Mouse (Mus musculus) 3134 (cell line): Measurements from ENCODE around the gene Lrrk2.
"Not testable (repeated sequence)": the region's sequence is repeated elsewhere in the genome, so short reads cannot be mapped to it uniquely, and the experiment has no call there.

ENCODE experiments used
- DNase-seq: peaks from one replicate; pipeline ENCODE4 v3.0.0-alpha.2; 2011; ENCODE audit warnings: low spot score; ENCODE audit not compliant: insufficient read length; ENCODE audit errors: extremely low read depth

Lrrk2 gene

GRCm38 (mm10) chr15:91788338-91788737 is 115.4 kb downstream of the Lrrk2 start:
- no peak for DNase-seq

GRCm38 (mm10) chr15:91806463-91806862 is 133.5 kb downstream of the Lrrk2 start:
- DNase-seq: no peak

GRCm38 (mm10) chr15:91835319-91835718 is 162.3 kb downstream of the Lrrk2 start:
- no peak for DNase-seq

DNA sequence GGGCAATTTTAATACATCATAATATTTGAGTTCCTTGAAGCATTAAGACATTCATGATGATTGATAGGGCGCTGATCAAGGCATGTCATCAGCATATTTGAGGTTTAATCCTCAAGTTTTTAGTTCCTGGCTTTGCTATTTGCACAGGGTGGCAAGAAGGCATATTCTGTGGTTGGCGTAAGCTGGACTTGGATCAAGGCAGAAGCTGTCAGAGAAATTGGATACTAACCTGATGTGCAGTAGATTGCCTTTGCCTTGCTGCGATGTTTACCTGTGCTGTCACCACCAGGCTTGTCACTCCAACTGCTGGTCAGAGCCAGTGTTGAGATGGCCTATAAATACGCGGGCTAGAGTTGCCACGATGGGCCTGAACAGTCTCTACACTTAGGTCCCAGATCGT is 165.0 kb downstream of the Lrrk2 start, which contains the start of gene Smgc:
Gene Smgc, plus strand, starts transcription at position 301 of the 400 bp plus-strand sequence.
- DNase-seq: no peak

DNA sequence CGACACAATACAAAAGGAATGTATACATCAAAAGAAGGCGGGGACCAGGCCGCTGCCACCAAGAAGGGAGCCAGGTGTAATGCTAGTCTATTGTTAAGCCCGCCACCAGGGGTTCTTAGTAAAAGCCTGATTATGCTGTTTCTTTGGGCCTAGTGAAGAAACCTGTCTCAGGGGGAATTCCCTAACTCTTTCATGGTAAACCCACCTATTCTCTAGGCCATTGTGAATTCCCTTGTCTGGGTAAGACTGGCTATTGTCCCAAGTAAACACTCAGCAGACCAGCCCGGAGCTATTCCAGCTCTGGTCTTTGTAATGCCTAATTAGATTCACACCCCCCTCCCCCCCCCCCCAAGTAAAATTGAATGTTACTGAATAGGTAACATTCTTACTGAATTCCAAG is 191.2 kb downstream of the Lrrk2 start:
- DNase-seq: not testable (repeated sequence)
